Mouse (Mus musculus) ES-E14 (cell line): Measurements from ENCODE around the gene Fam3c. TPM values are rescaled to one million over a fixed set of nuclear protein-coding genes. Genes with fewer than 3 reads are reported as not detected.

Source experiments
- DNase-seq: peaks from one replicate; pipeline ENCODE4 v3.0.0-alpha.2; 2013; ENCODE audit warnings: low read depth, low spot score
- H3K27ac ChIP-seq: 2 replicates; pipeline ENCODE4 v1.5.1; 2012; ENCODE audit warnings: low read depth, mild to moderate bottlenecking, low read length, moderate library complexity, mixed read lengths; ENCODE audit not compliant: poor library complexity, insufficient read depth, severe bottlenecking
- H3K36me3 ChIP-seq: 2 replicates; pipeline ENCODE4 v1.6.1; 2012; ENCODE audit warnings: mild to moderate bottlenecking, low read length, moderate library complexity, mixed read lengths; ENCODE audit not compliant: control insufficient read depth, poor library complexity, insufficient read depth, severe bottlenecking
- H3K4me1 ChIP-seq, 2 experiments: fragments of 150-350 bp in 1 of 2; sonication (generic) in 1 of 2; 2 replicates each; pipeline ENCODE4 v1.6.1; 2012; ENCODE audit warnings: low read length in 2 of 2, mild to moderate bottlenecking in 1 of 2, mixed read lengths in 1 of 2; ENCODE audit not compliant: control insufficient read depth in 2 of 2, insufficient read depth in 2 of 2, poor library complexity in 1 of 2
- H3K4me3 ChIP-seq, 2 experiments: fragments of 150-350 bp in 1 of 2; sonication (generic) in 1 of 2; 2 replicates each; pipeline ENCODE4 v1.5.1; 2012; ENCODE audit warnings: low read length in 2 of 2, low read depth in 1 of 2, mild to moderate bottlenecking in 1 of 2, mixed read lengths in 1 of 2; ENCODE audit not compliant: insufficient read depth in 1 of 2, poor library complexity in 1 of 2, severe bottlenecking in 1 of 2
- H3K9ac ChIP-seq: 2 replicates; pipeline ENCODE4 v1.6.1; 2012; ENCODE audit warnings: low read depth, mild to moderate bottlenecking, low read length, mixed read lengths; ENCODE audit not compliant: poor library complexity, insufficient read depth, severe bottlenecking
- H3K9me3 ChIP-seq: fragments of 150-350 bp; sonication (generic); 2 replicates; pipeline ENCODE4 v1.6.1; 2012; ENCODE audit warnings: low read depth, mild to moderate bottlenecking, low read length; ENCODE audit not compliant: control insufficient read depth, insufficient read depth
- CHD2 ChIP-seq: IDR thresholded peaks from 2 replicates; pipeline ENCODE4 v1.6.1; 2014; ENCODE audit warnings: mild to moderate bottlenecking, low read depth, low read length, inconsistent platforms
- HCFC1 ChIP-seq: IDR thresholded peaks from 2 replicates; pipeline ENCODE4 v1.6.1; 2012; ENCODE audit warnings: low read length, inconsistent platforms, borderline replicate concordance; ENCODE audit not compliant: insufficient read depth
- MAFK ChIP-seq: IDR thresholded peaks from 2 replicates; pipeline ENCODE4 v1.6.1; 2014; ENCODE audit warnings: mild to moderate bottlenecking, low read depth, low read length, inconsistent platforms; ENCODE audit not compliant: insufficient read depth
- ZC3H11A ChIP-seq: IDR thresholded peaks from 2 replicates; pipeline ENCODE4 v1.6.1; 2012; ENCODE audit warnings: low read depth, mild to moderate bottlenecking, inconsistent platforms, low read length, borderline replicate concordance
- ZNF384 ChIP-seq: IDR thresholded peaks from 2 replicates; pipeline ENCODE4 v1.6.1; 2012; ENCODE audit warnings: low read depth, low read length, inconsistent platforms
- in situ Hi-C, 2 experiments: fragments of 600-800 bp; cut with MboI; formaldehyde crosslinking; loops; one replicate each; pipeline ENCODE4 v1.15.1; 2025; ENCODE audit warnings: low sequenced_read_pairs in 2 of 2, inconsistent platforms in 1 of 2; ENCODE audit not compliant: unreplicated experiment in 2 of 2
- total RNA-seq: library from RNA; depleted of rRNA; stranded (reverse); fragments of 300-350 nt; gene quantifications from 2 replicates; pipeline ENCODE4 v1.2.3, GENCODE M21; 2012

The Fam3c gene
- total RNA-seq, 1 experiment, result 68.2 TPM

- Histone ChIP-seq H3K27ac (no peak overlapping the region), H3K4me1 (no peaks in the 10 kb centered on the region), H3K36me3 (no peaks in the 10 kb centered on the region), H3K4me3 (no peak overlapping the region), H3K9ac (no peak overlapping the region), H3K9me3 (no peaks in the 10 kb centered on the region)
- DNase-seq, result no peak
- TF ChIP-seq ZC3H11A (no peak), CHD2 (no peak), HCFC1 (no peak), MAFK (no peak), ZNF384 (no peak)
- in situ Hi-C loops, result no loop called here
Measured at GRCm38 (mm10) chr6:22373476-22373875, 17.4 kb upstream of the Fam3c start.

- H3K4me3 ChIP-seq, result no peak overlapping the region
- no peak for DNase-seq
- H3K9ac ChIP-seq, result no peak overlapping the region
- H3K27ac ChIP-seq, result no peak overlapping the region
- in situ Hi-C loops, result no loop called here
- peaks cover 0 to 5% of the 10 kb centered on the region in 2 experiments; a peak in 1 of 4 replicates for H3K4me1 ChIP-seq
- H3K9me3 ChIP-seq, result no peaks in the 10 kb centered on the region
- TF ChIP-seq CHD2 (no peak), ZC3H11A (no peak), MAFK (no peak), ZNF384 (no peak), HCFC1 (no peak)
- H3K36me3 ChIP-seq, result no peaks in the 10 kb centered on the region
Measured at GRCm38 (mm10) chr6:22366977-22367376, 10.9 kb upstream of the Fam3c start.

GRCm38 (mm10) chr6:22363590-22363989 lies 7.5 kb upstream of the Fam3c start:
- Histone ChIP-seq H3K27ac (no peak overlapping the region), H3K36me3 (no peaks in the 10 kb centered on the region), H3K9me3 (no peaks in the 10 kb centered on the region), H3K9ac (no peak overlapping the region), H3K4me3 (no peak overlapping the region), H3K4me1 (peaks cover 0 to 5% of the 10 kb centered on the region in 2 experiments; a peak in 1 of 4 replicates)
- in situ Hi-C loops, result no loop called here
- TF ChIP-seq HCFC1 (no peak), MAFK (no peak), ZC3H11A (no peak), CHD2 (no peak), ZNF384 (no peak)
- DNase-seq, result no peak

GRCm38 (mm10) chr6:22361941-22362340 lies 5.9 kb upstream of the Fam3c start:
- no peak overlapping the region for H3K9ac ChIP-seq
- no peak for TF ChIP-seq HCFC1
- no peak for TF ChIP-seq ZNF384
- no peak for TF ChIP-seq ZC3H11A
- TF ChIP-seq CHD2, result no peak
- TF ChIP-seq MAFK, result no peak
- DNase-seq, result no peak
- H3K4me3 ChIP-seq, result no peak overlapping the region
- in situ Hi-C loops, result no loop called here
- H3K4me1 ChIP-seq, result peaks cover 0 to 5% of the 10 kb centered on the region in 2 experiments; a peak in 1 of 4 replicates
- H3K9me3 ChIP-seq, result no peaks in the 10 kb centered on the region
- H3K36me3 ChIP-seq, result no peaks in the 10 kb centered on the region
- no peak overlapping the region for H3K27ac ChIP-seq

GRCm38 (mm10) chr6:22359019-22359418 lies 3.0 kb upstream of the Fam3c start:
- Histone ChIP-seq H3K9ac (no peak overlapping the region), H3K27ac (no peak overlapping the region), H3K36me3 (no peaks in the 10 kb centered on the region), H3K4me3 (no peak overlapping the region), H3K9me3 (no peaks in the 10 kb centered on the region), H3K4me1 (peaks cover 0 to 5% of the 10 kb centered on the region in 2 experiments; a peak in 2 of 4 replicates)
- in situ Hi-C loops, result no loop called here
- no peak for DNase-seq
- TF ChIP-seq ZC3H11A (no peak), MAFK (no peak), CHD2 (no peak), HCFC1 (no peak), ZNF384 (no peak)
